Mouse (Mus musculus): Measurements from ENCODE around the gene Pfn3.

DNA sequence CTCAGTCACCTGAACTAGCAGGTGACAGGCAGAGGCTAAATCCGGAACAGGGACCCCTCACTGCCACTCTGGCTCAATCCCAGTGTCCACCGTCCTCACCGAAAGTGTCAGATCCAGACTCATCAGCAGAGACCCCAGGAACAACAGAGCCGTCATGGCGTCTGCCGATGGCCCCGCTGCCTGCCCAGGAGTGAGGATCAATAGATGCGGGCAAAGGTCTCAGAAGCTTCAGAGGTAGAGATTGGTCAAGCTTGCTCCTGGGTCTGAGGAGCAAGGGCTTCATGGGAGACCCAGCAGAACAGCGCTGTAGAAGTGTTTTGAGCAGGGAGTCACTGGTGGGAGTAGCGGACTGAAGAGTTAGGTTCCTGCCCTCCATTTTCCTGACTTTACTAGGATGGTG, 11.6 kb upstream of the Pfn3 start, which contains the start of gene F12:
- no peak for TF ChIP-seq MAX (IDR thresholded peaks at IDR 0.05)
- TF ChIP-seq CTCF (IDR thresholded peaks at IDR 0.05; ENCODE audit: control insufficient read depth, insufficient read depth, insufficient read length), result no peak
- TF ChIP-seq FOSL1 (IDR thresholded peaks at IDR 0.05; ENCODE audit: insufficient read depth, low read length, poor library complexity, severe bottlenecking), result no peak
- no peak for TF ChIP-seq MYOD1 (IDR thresholded peaks at IDR 0.05; ENCODE audit: control insufficient read depth, insufficient read length, low read depth)

All from C2C12 (cell line).